Mouse (Mus musculus) hindbrain, embryonic 15.5 days (tissue): ENCODE measurements at regions not wholly inside any gene's neighbourhood (a gene's known extent, or its start where the extent isn't known, plus 50 kb on each side); places are given as distances from the start of the nearest gene placed in this dataset.

Experiments used
- ATAC-seq: fragments of 200-750 bp; cut with Nextera tagmentation; 2 replicates; pipeline ENCODE4 v1.8.0; 2017; ENCODE audit warnings: low read depth, moderate number of reproducible peaks, moderate TSS enrichment; ENCODE audit not compliant: low FRiP score
- H3K27ac ChIP-seq: fragments of 300-500 bp; sonication (generic); replicated peaks from 2 replicates; pipeline ENCODE4 v1.5.1; 2015; ENCODE audit warnings: mild to moderate bottlenecking, inconsistent platforms
- H3K27me3 ChIP-seq: fragments of 300-500 bp; sonication (generic); 2 replicates; pipeline ENCODE4 v1.6.1; 2015; ENCODE audit warnings: control low read depth, inconsistent platforms
- H3K36me3 ChIP-seq: fragments of 300-500 bp; sonication (generic); 2 replicates; pipeline ENCODE4 v1.6.1; 2015; ENCODE audit warnings: control low read depth, inconsistent platforms
- H3K4me1 ChIP-seq: fragments of 300-500 bp; sonication (generic); replicated peaks from 2 replicates; pipeline ENCODE4 v1.6.1; 2015; ENCODE audit warnings: control low read depth, inconsistent platforms
- H3K4me2 ChIP-seq: fragments of 300-500 bp; sonication (generic); 2 replicates; pipeline ENCODE4 v1.6.1; 2015; ENCODE audit warnings: moderate library complexity, mild to moderate bottlenecking, inconsistent platforms
- H3K4me3 ChIP-seq: fragments of 300-500 bp; sonication (generic); 2 replicates; pipeline ENCODE4 v1.5.1; 2015; ENCODE audit warnings: mild to moderate bottlenecking, inconsistent platforms
- H3K9ac ChIP-seq: fragments of 300-500 bp; sonication (generic); 2 replicates; pipeline ENCODE4 v1.6.1; 2015; ENCODE audit warnings: inconsistent platforms
- H3K9me3 ChIP-seq: fragments of 300-500 bp; sonication (generic); 2 replicates; pipeline ENCODE4 v1.6.1; 2016; ENCODE audit warnings: control low read depth, inconsistent platforms
- WGBS: fragments of 180-500 bp; shearing (Covaris S2); methylation state at CpG from one replicate; pipeline ENCODE4 v1.1.7; 2015; 5-methylcytosine and 5-hydroxymethylcytosine counted together

GRCm38 (mm10) chr9:30242107-30242506 is 184.8 kb upstream of the Snx19 start:
- no peak overlapping the region for H3K4me3 ChIP-seq
- no peak overlapping the region for H3K9ac ChIP-seq
- H3K9me3 ChIP-seq, result no peaks in the 10 kb centered on the region
- 82% methylated on average over 5 of the region's 5 CpGs for WGBS
- H3K27ac ChIP-seq, result no peak overlapping the region
- no peak overlapping the region for H3K4me2 ChIP-seq
- no peak for ATAC-seq
- no peaks in the 10 kb centered on the region for H3K36me3 ChIP-seq
- no peaks in the 10 kb centered on the region for H3K27me3 ChIP-seq
- H3K4me1 ChIP-seq, result no peaks in the 10 kb centered on the region

DNA sequence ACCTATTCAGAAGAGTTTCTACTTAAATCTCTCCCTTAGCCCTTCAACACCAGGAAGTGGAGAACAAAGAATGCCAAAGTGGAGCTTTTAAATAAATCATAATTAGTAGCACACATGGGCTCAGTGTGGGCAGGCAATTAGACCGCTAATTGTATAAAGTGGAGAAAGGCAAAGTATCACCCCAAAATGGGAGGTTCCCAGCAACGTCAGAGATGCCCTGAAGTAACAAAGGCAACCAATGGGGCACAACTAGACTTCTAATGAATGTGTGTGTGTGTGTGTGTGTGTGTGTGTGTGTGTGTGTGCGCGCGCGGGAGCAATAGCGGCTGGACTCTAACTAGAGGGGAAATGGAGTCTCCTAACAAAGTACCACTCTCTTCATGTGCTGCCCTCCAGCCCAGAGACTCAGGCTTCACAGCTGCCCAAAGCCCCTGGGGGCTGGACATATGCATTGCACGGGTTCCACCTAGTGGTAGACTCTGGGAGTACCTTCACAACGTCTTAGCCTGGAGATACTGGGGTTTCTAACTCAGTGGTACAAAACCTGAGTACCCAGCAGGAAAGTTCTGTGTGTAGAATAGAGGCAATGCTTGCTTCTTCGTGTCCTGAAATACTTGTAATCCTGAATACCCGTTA is 162.3 kb upstream of the Snx19 start:
- Histone ChIP-seq H3K27ac (no peak overlapping the region), H3K4me2 (no peak overlapping the region), H3K9ac (no peak overlapping the region), H3K4me1 (peaks cover 4% of the 10 kb centered on the region; the same call in 1 of the 2 replicates), H3K4me3 (no peak overlapping the region), H3K36me3 (no peaks in the 10 kb centered on the region), H3K27me3 (no peaks in the 10 kb centered on the region), H3K9me3 (no peaks in the 10 kb centered on the region)
- peak; percentile 88 for ATAC-seq
- WGBS, result 15% methylated on average over 11 of the region's 11 CpGs

DNA sequence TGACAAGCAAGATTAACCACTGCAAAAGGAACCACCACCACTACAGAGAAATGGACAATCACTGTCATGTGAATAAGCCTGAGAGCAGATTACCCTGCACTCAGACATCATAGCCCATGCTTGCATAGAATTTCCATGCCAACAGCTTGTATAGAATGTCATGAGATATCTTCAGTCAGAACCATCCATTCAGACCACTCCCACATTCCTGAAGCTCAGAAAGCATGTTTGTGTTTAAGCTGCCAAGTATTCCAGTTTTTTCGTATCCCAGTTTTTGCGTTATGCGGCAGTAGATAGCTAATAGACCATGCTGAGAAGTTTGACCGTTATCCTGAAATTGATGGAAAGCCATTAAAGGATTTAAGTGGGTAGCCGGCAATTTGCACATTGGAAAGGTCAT is 155.8 kb upstream of the Snx19 start:
- Histone ChIP-seq H3K27ac (no peak overlapping the region), H3K9ac (no peak overlapping the region), H3K4me2 (no peak overlapping the region), H3K9me3 (no peaks in the 10 kb centered on the region), H3K36me3 (no peaks in the 10 kb centered on the region), H3K27me3 (no peaks in the 10 kb centered on the region), H3K4me3 (no peak overlapping the region), H3K4me1 (0 out of 2 replicates have a peak, but pooled peaks cover 3% of the 10 kb centered on the region)
- ATAC-seq, result no peak
- 67% methylated on average over 5 of the region's 5 CpGs for WGBS

GRCm38 (mm10) chr9:30273836-30274235 is 153.1 kb upstream of the Snx19 start:
- H3K27me3 ChIP-seq, result no peaks in the 10 kb centered on the region
- 33% methylated on average over 4 of the region's 4 CpGs for WGBS

GRCm38 (mm10) chr9:30278231-30278630 is 148.7 kb upstream of the Snx19 start:
- H3K9me3 ChIP-seq, result no peaks in the 10 kb centered on the region
- no peak overlapping the region for H3K4me3 ChIP-seq
- H3K4me2 ChIP-seq, result no peak overlapping the region
- WGBS, result 33% methylated on average over 1 of the region's 1 CpGs
- H3K36me3 ChIP-seq, result no peaks in the 10 kb centered on the region
- H3K9ac ChIP-seq, result no peak overlapping the region
- no peaks in the 10 kb centered on the region for H3K27me3 ChIP-seq
- no peak for ATAC-seq
- H3K27ac ChIP-seq, result no peak overlapping the region
- H3K4me1 ChIP-seq, result peaks cover 11% of the 10 kb centered on the region

More at GRCm38 (mm10) chr9:30273836-30274235, 153.1 kb upstream of the Snx19 start:
- Histone ChIP-seq H3K9me3 (no peaks in the 10 kb centered on the region), H3K4me1 (peaks cover 10% of the 10 kb centered on the region), H3K4me2 (no peak overlapping the region), H3K27ac (no peak overlapping the region), H3K9ac (no peak overlapping the region), H3K4me3 (no peak overlapping the region), H3K36me3 (no peaks in the 10 kb centered on the region)
- no peak for ATAC-seq

- no peak overlapping the region for H3K27ac ChIP-seq
- no peaks in the 10 kb centered on the region for H3K9me3 ChIP-seq
- H3K27me3 ChIP-seq, result no peaks in the 10 kb centered on the region
- H3K9ac ChIP-seq, result no peak overlapping the region
- ATAC-seq, result peak; percentile 34; the same call in 1 of the 2 replicates
- H3K36me3 ChIP-seq, result no peaks in the 10 kb centered on the region
- 81% methylated on average over 12 of the region's 12 CpGs for WGBS
- no peak overlapping the region for H3K4me3 ChIP-seq
- no peak overlapping the region for H3K4me2 ChIP-seq
- H3K4me1 ChIP-seq, result peaks cover 31% of the 10 kb centered on the region
These were observed 143.7 kb upstream of the Snx19 start for GRCm38 (mm10) chr9:30283080-30283770.

DNA sequence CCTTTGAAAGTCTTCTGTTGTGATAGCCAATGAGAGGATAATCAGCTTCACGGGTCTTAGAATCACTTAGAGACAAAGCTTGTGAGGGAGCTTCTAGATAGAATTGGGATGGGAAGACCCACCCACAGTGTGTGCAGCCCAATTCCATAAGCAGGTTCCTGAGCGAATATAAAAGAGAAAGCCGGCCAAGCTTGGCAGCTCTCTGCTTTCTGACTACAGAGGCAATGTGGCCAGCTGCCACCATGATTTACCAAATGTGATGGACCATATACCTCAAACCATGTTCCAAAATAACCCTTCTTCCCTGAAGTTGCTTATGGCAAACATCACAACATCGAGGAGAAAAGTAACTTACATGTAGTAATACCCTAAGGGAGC is 143.1 kb upstream of the Snx19 start:
- H3K27me3 ChIP-seq, result no peaks in the 10 kb centered on the region
- peaks cover 25% of the 10 kb centered on the region for H3K4me1 ChIP-seq
- H3K9ac ChIP-seq, result no peak overlapping the region
- H3K4me3 ChIP-seq, result no peak overlapping the region
- WGBS, result 56% methylated on average over 4 of the region's 4 CpGs
- H3K9me3 ChIP-seq, result no peaks in the 10 kb centered on the region
- no peak overlapping the region for H3K27ac ChIP-seq
- no peaks in the 10 kb centered on the region for H3K36me3 ChIP-seq
- no peak overlapping the region for H3K4me2 ChIP-seq
- no peak for ATAC-seq

DNA sequence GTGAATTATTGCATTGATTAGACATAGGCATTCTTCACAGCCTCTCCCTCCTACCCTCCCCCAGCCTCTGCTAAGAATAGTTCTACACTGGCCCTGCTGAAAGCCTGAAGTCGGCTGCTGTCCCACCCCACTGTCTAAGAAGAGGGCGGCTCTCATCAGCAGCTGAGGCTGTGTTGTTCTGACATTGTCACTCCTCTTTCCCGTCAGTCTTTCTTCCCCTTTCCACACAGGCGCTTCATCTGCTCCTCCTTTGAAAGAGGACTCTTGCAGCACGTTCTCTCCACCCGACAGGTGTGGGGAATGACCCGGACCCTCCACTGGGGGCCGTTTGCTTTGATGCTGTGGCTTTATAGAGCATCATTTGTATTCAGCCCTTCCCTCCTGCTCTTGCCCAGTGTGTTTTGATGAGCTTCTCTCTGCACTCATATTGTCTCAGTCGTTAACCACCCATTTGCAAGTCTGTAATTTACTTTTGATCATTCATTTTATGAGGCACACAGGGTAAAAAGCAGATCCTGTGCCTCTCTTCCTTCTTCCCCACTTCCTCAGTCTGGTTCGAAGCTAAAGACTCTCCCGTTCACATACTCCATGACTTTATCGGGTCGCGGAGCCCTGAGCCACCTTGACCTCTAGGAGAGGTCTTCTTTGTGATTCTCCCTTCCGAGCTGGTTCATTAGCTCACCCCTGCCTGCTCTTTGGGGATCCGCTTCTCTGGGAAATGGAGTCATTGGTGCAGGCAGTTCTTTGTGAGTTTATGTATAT is 142.2 kb upstream of the Snx19 start:
- Histone ChIP-seq H3K4me2 (peak overlapping the region; percentile 27; the same call in 1 of the 2 replicates), H3K4me3 (no peak overlapping the region), H3K9ac (no peak overlapping the region), H3K9me3 (no peaks in the 10 kb centered on the region), H3K27me3 (no peaks in the 10 kb centered on the region), H3K4me1 (peaks cover 24% of the 10 kb centered on the region), H3K27ac (peak overlapping the region; percentile 20; the same call in 1 of the 2 replicates), H3K36me3 (no peaks in the 10 kb centered on the region)
- 9% methylated on average over 16 of the region's 16 CpGs for WGBS
- ATAC-seq, result peak; percentile 81

DNA sequence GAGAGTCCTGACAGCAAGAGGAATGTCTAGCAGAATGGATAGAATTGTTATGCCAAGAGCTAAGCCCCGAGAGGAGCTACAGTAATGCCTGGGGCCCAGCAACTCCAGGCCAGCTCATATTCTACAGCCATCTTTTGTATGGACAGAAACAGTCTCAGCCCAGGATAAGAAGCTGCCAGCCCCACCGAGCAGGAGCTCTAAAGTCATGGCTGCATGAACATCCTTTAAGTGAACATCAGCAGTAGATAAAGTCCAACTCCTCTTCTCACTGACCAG is 141.6 kb upstream of the Snx19 start:
- Histone ChIP-seq H3K4me1 (peaks cover 24% of the 10 kb centered on the region), H3K36me3 (no peaks in the 10 kb centered on the region), H3K27me3 (no peaks in the 10 kb centered on the region), H3K9me3 (no peaks in the 10 kb centered on the region), H3K4me3 (no peak overlapping the region), H3K27ac (no peak overlapping the region), H3K4me2 (no peak overlapping the region), H3K9ac (no peak overlapping the region)
- WGBS, result 24% methylated on average over 2 of the region's 2 CpGs
- ATAC-seq, result no peak

- no peak for ATAC-seq
- WGBS, result 4% methylated on average over 4 of the region's 4 CpGs
These were observed 127.1 kb upstream of the Snx19 start for GRCm38 (mm10) chr9:30299844-30300243.

GRCm38 (mm10) chr9:30308281-30308680 is 118.6 kb upstream of the Snx19 start:
- WGBS, result 17% methylated on average over 2 of the region's 2 CpGs
- Histone ChIP-seq H3K27ac (no peak overlapping the region), H3K4me2 (no peak overlapping the region), H3K4me3 (no peak overlapping the region), H3K36me3 (no peaks in the 10 kb centered on the region), H3K27me3 (no peaks in the 10 kb centered on the region), H3K9ac (no peak overlapping the region), H3K4me1 (no peaks in the 10 kb centered on the region), H3K9me3 (no peaks in the 10 kb centered on the region)
- no peak for ATAC-seq

More at GRCm38 (mm10) chr9:30299844-30300243, 127.1 kb upstream of the Snx19 start:
- Histone ChIP-seq H3K27me3 (no peaks in the 10 kb centered on the region), H3K36me3 (no peaks in the 10 kb centered on the region), H3K27ac (0 out of 2 replicates have a peak overlapping the region, but pooled peaks have one; percentile 53), H3K9ac (no peak overlapping the region), H3K4me3 (no peak overlapping the region), H3K4me2 (no peak overlapping the region), H3K9me3 (no peaks in the 10 kb centered on the region), H3K4me1 (peaks cover 8% of the 10 kb centered on the region; the same call in 1 of the 2 replicates)

DNA sequence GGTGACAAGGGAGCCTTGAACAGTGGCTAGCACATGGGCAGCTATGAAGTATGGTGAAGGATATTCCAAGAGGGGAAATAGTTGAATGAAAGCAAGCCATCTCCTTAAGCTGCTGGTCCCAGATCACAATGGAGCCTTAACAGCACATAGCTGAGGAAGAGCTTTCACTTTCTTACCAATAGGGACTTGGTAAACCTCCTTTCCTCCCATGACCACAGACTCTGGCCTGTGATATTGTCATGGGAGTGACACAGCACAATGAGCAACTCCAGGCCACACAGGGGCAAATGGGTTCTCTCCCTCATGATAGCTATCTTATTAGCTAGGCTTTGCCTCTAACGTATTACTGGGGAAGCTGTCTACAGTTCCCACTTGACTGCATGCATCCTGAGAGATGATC is 113.5 kb upstream of the Snx19 start:
- Histone ChIP-seq H3K36me3 (no peaks in the 10 kb centered on the region), H3K27me3 (no peaks in the 10 kb centered on the region), H3K9me3 (no peaks in the 10 kb centered on the region), H3K27ac (no peak overlapping the region), H3K9ac (no peak overlapping the region), H3K4me2 (no peak overlapping the region), H3K4me3 (no peak overlapping the region), H3K4me1 (peaks cover 16% of the 10 kb centered on the region)
- WGBS, result 85% methylated on average over 1 of the region's 1 CpGs
- no peak for ATAC-seq
